Mouse (Mus musculus): ENCODE results near the gene Kcna2. TPM values are rescaled to one million over a fixed set of nuclear protein-coding genes. Genes with fewer than 3 reads are reported as not detected.

Gene Kcna2
- total and polyA plus RNA-seq, 2 experiments from 2014 or later: 0.01 to 0.99 TPM

DNA sequence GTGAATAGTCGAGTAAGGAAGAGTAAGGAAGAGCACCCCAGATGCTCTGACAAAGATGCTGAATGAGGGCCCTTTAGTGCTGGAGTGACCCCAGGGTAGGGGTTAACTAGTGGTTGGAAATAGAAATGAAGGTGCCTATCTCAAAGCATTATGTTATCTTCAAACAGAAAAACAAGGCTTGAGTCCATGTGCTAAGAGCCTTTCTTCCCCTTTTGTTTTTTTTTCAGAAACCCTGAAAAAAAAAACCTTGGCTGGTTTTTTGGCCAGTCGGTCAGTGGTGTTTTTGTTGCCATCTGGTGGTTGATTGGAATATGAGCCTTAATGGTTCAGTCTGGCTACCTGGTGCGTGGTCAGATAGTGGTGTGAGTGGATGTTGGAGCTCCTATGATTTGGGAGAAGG is 19.7 kb upstream of the Kcna2 start:
- H3K27me3 ChIP-seq (ENCODE audit: control insufficient read depth, insufficient read depth, low read length): no peaks in the 10 kb centered on the region
- H3K4me2 ChIP-seq (ENCODE audit: low read depth, low read length): no peak overlapping the region
- H3K4me3 ChIP-seq (ENCODE audit: low read depth, low read length): no peak overlapping the region
- no peak for TF ChIP-seq EP300 (IDR thresholded peaks at IDR 0.05; ENCODE audit: low read depth)
- peak; percentile 52 for TF ChIP-seq CTCF (IDR thresholded peaks at IDR 0.05; ENCODE audit: low read depth)
- H3K9ac ChIP-seq (replicated peaks; ENCODE audit: low read depth, low read length): no peak overlapping the region
- DNase-seq (ENCODE audit: low spot score) (peak; percentile 39), ATAC-seq (ENCODE audit: insufficient read depth, low read depth) (no peak)
- no peaks in the 10 kb centered on the region for H3K36me3 ChIP-seq (replicated peaks; ENCODE audit: control insufficient read depth, insufficient read depth, low read length)
- H3K27ac ChIP-seq (ENCODE audit: low read depth): no peak overlapping the region
- H3K4me1 ChIP-seq (ENCODE audit: control insufficient read depth, insufficient read depth): no peaks in the 10 kb centered on the region
- no peaks in the 10 kb centered on the region for H3K9me3 ChIP-seq (replicated peaks; ENCODE audit: control insufficient read depth, low read length)
- WGBS: 25% methylated on average over 3 of the region's 3 CpGs

- Histone ChIP-seq H3K4me3 (ENCODE audit: low read depth, low read length) (no peak overlapping the region), H3K9me3 (replicated peaks; ENCODE audit: control insufficient read depth, low read length) (no peaks in the 10 kb centered on the region), H3K4me1 (ENCODE audit: control insufficient read depth, insufficient read depth) (no peaks in the 10 kb centered on the region), H3K36me3 (replicated peaks; ENCODE audit: control insufficient read depth, insufficient read depth, low read length) (no peaks in the 10 kb centered on the region), H3K27ac (ENCODE audit: low read depth) (no peak overlapping the region), H3K9ac (replicated peaks; ENCODE audit: low read depth, low read length) (no peak overlapping the region), H3K4me2 (ENCODE audit: low read depth, low read length) (no peak overlapping the region), H3K27me3 (ENCODE audit: control insufficient read depth, insufficient read depth, low read length) (no peaks in the 10 kb centered on the region)
- TF ChIP-seq CTCF (IDR thresholded peaks at IDR 0.05; ENCODE audit: low read depth): no peak
- no peak for TF ChIP-seq EP300 (IDR thresholded peaks at IDR 0.05; ENCODE audit: low read depth)
- no peak for DNase-seq (ENCODE audit: low spot score)
- ATAC-seq (ENCODE audit: insufficient read depth, low read depth): no peak
- 74% methylated on average over 3 of the region's 3 CpGs for WGBS
Observed at GRCm38 (mm10) chr3:107084586-107084985, 16.4 kb upstream of the Kcna2 start.

DNA sequence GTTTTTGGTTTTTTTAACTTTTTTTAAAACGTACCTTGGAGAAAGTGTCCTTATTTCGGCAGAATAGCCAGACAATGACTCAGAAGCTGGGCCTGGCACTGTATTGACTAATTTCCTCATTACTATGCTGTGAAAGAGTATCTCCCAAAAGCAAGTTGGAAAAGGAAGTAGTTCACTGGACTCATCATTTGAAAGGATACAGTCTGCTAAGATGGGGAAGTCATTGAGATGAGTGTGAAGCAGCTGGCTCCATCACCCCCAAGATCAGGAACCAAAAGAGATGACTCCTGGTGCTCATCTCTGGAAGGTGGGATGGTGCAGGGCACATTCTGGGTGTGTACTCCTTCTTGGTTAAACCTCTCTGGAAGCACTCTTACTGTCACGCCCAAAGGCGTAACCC is 13.5 kb upstream of the Kcna2 start:
- DNase-seq (ENCODE audit: low spot score): no peak
- Histone ChIP-seq H3K4me2 (ENCODE audit: low read depth, low read length) (no peak overlapping the region), H3K4me1 (ENCODE audit: control insufficient read depth, insufficient read depth) (no peaks in the 10 kb centered on the region), H3K27ac (ENCODE audit: low read depth) (no peak overlapping the region), H3K4me3 (ENCODE audit: low read depth, low read length) (no peak overlapping the region), H3K36me3 (replicated peaks; ENCODE audit: control insufficient read depth, insufficient read depth, low read length) (no peaks in the 10 kb centered on the region), H3K27me3 (ENCODE audit: control insufficient read depth, insufficient read depth, low read length) (no peaks in the 10 kb centered on the region), H3K9me3 (replicated peaks; ENCODE audit: control insufficient read depth, low read length) (no peaks in the 10 kb centered on the region), H3K9ac (replicated peaks; ENCODE audit: low read depth, low read length) (no peak overlapping the region)
- no peak for ATAC-seq (ENCODE audit: insufficient read depth, low read depth)
- TF ChIP-seq EP300 (IDR thresholded peaks at IDR 0.05; ENCODE audit: low read depth): no peak
- TF ChIP-seq CTCF (IDR thresholded peaks at IDR 0.05; ENCODE audit: low read depth): no peak
- WGBS: 73% methylated on average over 4 of the region's 4 CpGs

- Histone ChIP-seq H3K27ac (ENCODE audit: low read depth) (no peak overlapping the region; the same call in 1 of the 2 replicates), H3K4me2 (ENCODE audit: low read depth, low read length) (no peak overlapping the region), H3K4me1 (ENCODE audit: control insufficient read depth, insufficient read depth) (no peaks in the 10 kb centered on the region), H3K36me3 (replicated peaks; ENCODE audit: control insufficient read depth, insufficient read depth, low read length) (no peaks in the 10 kb centered on the region), H3K27me3 (ENCODE audit: control insufficient read depth, insufficient read depth, low read length) (no peaks in the 10 kb centered on the region), H3K4me3 (ENCODE audit: low read depth, low read length) (no peak overlapping the region), H3K9me3 (replicated peaks; ENCODE audit: control insufficient read depth, low read length) (no peaks in the 10 kb centered on the region), H3K9ac (replicated peaks; ENCODE audit: low read depth, low read length) (no peak overlapping the region)
- no peak for ATAC-seq (ENCODE audit: insufficient read depth, low read depth)
- 68% methylated on average over 3 of the region's 3 CpGs for WGBS
- DNase-seq (ENCODE audit: low spot score): no peak
- TF ChIP-seq EP300 (IDR thresholded peaks at IDR 0.05; ENCODE audit: low read depth): no peak
- TF ChIP-seq CTCF (IDR thresholded peaks at IDR 0.05; ENCODE audit: low read depth): no peak
Observed at GRCm38 (mm10) chr3:107088820-107089219, 12.1 kb upstream of the Kcna2 start.

DNA sequence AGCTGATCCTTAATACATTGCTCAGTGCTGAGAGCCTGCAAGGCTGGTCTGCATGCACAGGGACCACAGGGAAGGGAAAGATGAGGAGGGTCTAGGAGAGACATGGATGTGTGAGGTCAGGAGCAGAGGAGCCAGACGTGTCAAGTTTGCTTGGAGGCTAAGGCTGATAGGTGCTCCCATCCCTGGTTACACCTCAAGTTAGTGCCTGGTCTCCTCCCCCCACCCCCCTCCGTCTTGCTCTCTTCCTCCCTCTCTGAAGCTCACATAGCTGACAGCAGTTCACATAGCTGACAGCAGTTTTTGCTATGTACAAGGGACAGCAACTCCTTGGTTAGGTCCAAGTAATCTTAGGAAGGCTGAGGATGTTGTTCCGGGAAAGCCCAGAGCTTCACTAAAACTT is 11.5 kb upstream of the Kcna2 start:
- ATAC-seq (ENCODE audit: insufficient read depth, low read depth): no peak
- WGBS: 41% methylated on average over 3 of the region's 3 CpGs
- TF ChIP-seq EP300 (IDR thresholded peaks at IDR 0.05; ENCODE audit: low read depth) (no peak), CTCF (IDR thresholded peaks at IDR 0.05; ENCODE audit: low read depth) (no peak)
- DNase-seq (ENCODE audit: low spot score): no peak
- no peaks in the 10 kb centered on the region for H3K4me1 ChIP-seq (ENCODE audit: control insufficient read depth, insufficient read depth)
- no peak overlapping the region for H3K9ac ChIP-seq (replicated peaks; ENCODE audit: low read depth, low read length)
- no peak overlapping the region for H3K4me2 ChIP-seq (ENCODE audit: low read depth, low read length)
- no peaks in the 10 kb centered on the region for H3K36me3 ChIP-seq (replicated peaks; ENCODE audit: control insufficient read depth, insufficient read depth, low read length)
- no peaks in the 10 kb centered on the region for H3K27me3 ChIP-seq (ENCODE audit: control insufficient read depth, insufficient read depth, low read length)
- no peaks in the 10 kb centered on the region for H3K9me3 ChIP-seq (replicated peaks; ENCODE audit: control insufficient read depth, low read length)
- no peak overlapping the region for H3K4me3 ChIP-seq (ENCODE audit: low read depth, low read length)
- peak overlapping the region; percentile 55; the same call in 1 of the 2 replicates for H3K27ac ChIP-seq (ENCODE audit: low read depth)

- H3K9ac ChIP-seq (replicated peaks; ENCODE audit: low read depth, low read length): no peak overlapping the region
- ATAC-seq (ENCODE audit: insufficient read depth, low read depth): no peak
- H3K9me3 ChIP-seq (replicated peaks; ENCODE audit: control insufficient read depth, low read length): no peaks in the 10 kb centered on the region
- peak overlapping the region; percentile 67; the same call in 1 of the 2 replicates for H3K27ac ChIP-seq (ENCODE audit: low read depth)
- H3K4me2 ChIP-seq (ENCODE audit: low read depth, low read length): peak overlapping the region; percentile 18; the same call in 1 of the 2 replicates
- 43% methylated on average over 7 of the region's 7 CpGs for WGBS
- no peaks in the 10 kb centered on the region for H3K36me3 ChIP-seq (replicated peaks; ENCODE audit: control insufficient read depth, insufficient read depth, low read length)
- no peak for TF ChIP-seq EP300 (IDR thresholded peaks at IDR 0.05; ENCODE audit: low read depth)
- TF ChIP-seq CTCF (IDR thresholded peaks at IDR 0.05; ENCODE audit: low read depth): no peak
- H3K4me1 ChIP-seq (ENCODE audit: control insufficient read depth, insufficient read depth): no peaks in the 10 kb centered on the region
- DNase-seq (ENCODE audit: low spot score): no peak
- peaks cover 1% of the 10 kb centered on the region; the same call in 1 of the 2 replicates for H3K27me3 ChIP-seq (ENCODE audit: control insufficient read depth, insufficient read depth, low read length)
- no peak overlapping the region for H3K4me3 ChIP-seq (ENCODE audit: low read depth, low read length)
Observed at GRCm38 (mm10) chr3:107090001-107090400, 10.9 kb upstream of the Kcna2 start.
